Mouse (Mus musculus) testis, adult 2 months (tissue): Measurements from ENCODE around the gene Tusc2.

Source experiments
- CTCF ChIP-seq: fragments of 200-500 bp; IDR thresholded peaks from 2 replicates; pipeline ENCODE4 v1.5.1; 2012; ENCODE audit warnings: low read depth, mild to moderate bottlenecking, inconsistent platforms, low read length, moderate library complexity; ENCODE audit not compliant: control insufficient read depth, insufficient read depth, insufficient replicate concordance
- POLR2A ChIP-seq: fragments of 200-500 bp; IDR thresholded peaks from 2 replicates; pipeline ENCODE4 v1.6.1; 2012; ENCODE audit warnings: low read depth, mild to moderate bottlenecking, inconsistent platforms, low read length, moderate library complexity; ENCODE audit not compliant: control insufficient read depth

- no peak for TF ChIP-seq CTCF
- no peak for TF ChIP-seq POLR2A
These were observed 36.4 kb downstream of the Tusc2 start for GRCm38 (mm10) chr9:107599433-107599832.
